Mouse (Mus musculus): Measurements from ENCODE around the gene Zdhhc24.

GRCm38 (mm10) chr19:4855470-4855820 lies 23.0 kb upstream of the Zdhhc24 start:
- TF ChIP-seq CTCF (conservative IDR thresholded peaks at IDR 0.05; ENCODE audit: low read length) (no peak), POU5F1 (IDR thresholded peaks at IDR 0.05; ENCODE audit: borderline replicate concordance, low read length) (no peak)
